Mouse (Mus musculus) ES-E14 (cell line): ENCODE data around the gene Adcy5. TPM values are rescaled to one million over a fixed set of nuclear protein-coding genes. Genes with fewer than 3 reads are reported as not detected.

ENCODE experiments used
- DNase-seq: peaks from one replicate; pipeline ENCODE4 v3.0.0-alpha.2; 2013; ENCODE audit warnings: low read depth, low spot score
- H3K27ac ChIP-seq: 2 replicates; pipeline ENCODE4 v1.5.1; 2012; ENCODE audit warnings: low read depth, mild to moderate bottlenecking, low read length, moderate library complexity, mixed read lengths; ENCODE audit not compliant: poor library complexity, insufficient read depth, severe bottlenecking
- H3K36me3 ChIP-seq: 2 replicates; pipeline ENCODE4 v1.6.1; 2012; ENCODE audit warnings: mild to moderate bottlenecking, low read length, moderate library complexity, mixed read lengths; ENCODE audit not compliant: control insufficient read depth, poor library complexity, insufficient read depth, severe bottlenecking
- H3K4me1 ChIP-seq, 2 experiments: fragments of 150-350 bp in 1 of 2; sonication (generic) in 1 of 2; 2 replicates each; pipeline ENCODE4 v1.6.1; 2012; ENCODE audit warnings: low read length in 2 of 2, mild to moderate bottlenecking in 1 of 2, mixed read lengths in 1 of 2; ENCODE audit not compliant: control insufficient read depth in 2 of 2, insufficient read depth in 2 of 2, poor library complexity in 1 of 2
- H3K4me3 ChIP-seq, 2 experiments: fragments of 150-350 bp in 1 of 2; sonication (generic) in 1 of 2; 2 replicates each; pipeline ENCODE4 v1.5.1; 2012; ENCODE audit warnings: low read length in 2 of 2, low read depth in 1 of 2, mild to moderate bottlenecking in 1 of 2, mixed read lengths in 1 of 2; ENCODE audit not compliant: insufficient read depth in 1 of 2, poor library complexity in 1 of 2, severe bottlenecking in 1 of 2
- H3K9ac ChIP-seq: 2 replicates; pipeline ENCODE4 v1.6.1; 2012; ENCODE audit warnings: low read depth, mild to moderate bottlenecking, low read length, mixed read lengths; ENCODE audit not compliant: poor library complexity, insufficient read depth, severe bottlenecking
- H3K9me3 ChIP-seq: fragments of 150-350 bp; sonication (generic); 2 replicates; pipeline ENCODE4 v1.6.1; 2012; ENCODE audit warnings: low read depth, mild to moderate bottlenecking, low read length; ENCODE audit not compliant: control insufficient read depth, insufficient read depth
- CHD2 ChIP-seq: IDR thresholded peaks from 2 replicates; pipeline ENCODE4 v1.6.1; 2014; ENCODE audit warnings: mild to moderate bottlenecking, low read depth, low read length, inconsistent platforms
- HCFC1 ChIP-seq: IDR thresholded peaks from 2 replicates; pipeline ENCODE4 v1.6.1; 2012; ENCODE audit warnings: low read length, inconsistent platforms, borderline replicate concordance; ENCODE audit not compliant: insufficient read depth
- MAFK ChIP-seq: IDR thresholded peaks from 2 replicates; pipeline ENCODE4 v1.6.1; 2014; ENCODE audit warnings: mild to moderate bottlenecking, low read depth, low read length, inconsistent platforms; ENCODE audit not compliant: insufficient read depth
- ZC3H11A ChIP-seq: IDR thresholded peaks from 2 replicates; pipeline ENCODE4 v1.6.1; 2012; ENCODE audit warnings: low read depth, mild to moderate bottlenecking, inconsistent platforms, low read length, borderline replicate concordance
- ZNF384 ChIP-seq: IDR thresholded peaks from 2 replicates; pipeline ENCODE4 v1.6.1; 2012; ENCODE audit warnings: low read depth, low read length, inconsistent platforms
- in situ Hi-C, 2 experiments: fragments of 600-800 bp; cut with MboI; formaldehyde crosslinking; loops; one replicate each; pipeline ENCODE4 v1.15.1; 2025; ENCODE audit warnings: low sequenced_read_pairs in 2 of 2, inconsistent platforms in 1 of 2; ENCODE audit not compliant: unreplicated experiment in 2 of 2
- total RNA-seq: library from RNA; depleted of rRNA; stranded (reverse); fragments of 300-350 nt; gene quantifications from 2 replicates; pipeline ENCODE4 v1.2.3, GENCODE M21; 2012

The Adcy5 gene
- total RNA-seq, 1 experiment, result 0.85 TPM

GRCm38 (mm10) chr16:35285821-35286220 lies 131.1 kb downstream of the Adcy5 start:
- Histone ChIP-seq H3K36me3 (no peaks in the 10 kb centered on the region), H3K27ac (no peak overlapping the region), H3K4me3 (no peak overlapping the region), H3K9ac (no peak overlapping the region), H3K4me1 (no peaks in the 10 kb centered on the region), H3K9me3 (no peaks in the 10 kb centered on the region)
- DNase-seq, result no peak
- in situ Hi-C loops, result no loop called here
- no peak for TF ChIP-seq CHD2

- H3K9me3 ChIP-seq, result no peaks in the 10 kb centered on the region
- no peaks in the 10 kb centered on the region for H3K4me1 ChIP-seq
- no peak for TF ChIP-seq CHD2
- no peak for TF ChIP-seq MAFK
- no peak for TF ChIP-seq HCFC1
- TF ChIP-seq ZC3H11A, result no peak
- no peak for TF ChIP-seq ZNF384
- no peak overlapping the region for H3K27ac ChIP-seq
- H3K36me3 ChIP-seq, result no peaks in the 10 kb centered on the region
- H3K4me3 ChIP-seq, result no peak overlapping the region
- H3K9ac ChIP-seq, result no peak overlapping the region
- DNase-seq, result no peak
- in situ Hi-C loops, result no loop called here
Measured at GRCm38 (mm10) chr16:35287244-35287643, 132.6 kb downstream of the Adcy5 start.

- TF ChIP-seq CHD2 (no peak), ZNF384 (no peak), HCFC1 (no peak), MAFK (no peak)
- H3K4me1 ChIP-seq, result no peaks in the 10 kb centered on the region
- in situ Hi-C loops, result no loop called here
- no peaks in the 10 kb centered on the region for H3K9me3 ChIP-seq
- H3K9ac ChIP-seq, result no peak overlapping the region
- no peak overlapping the region for H3K27ac ChIP-seq
- no peaks in the 10 kb centered on the region for H3K36me3 ChIP-seq
- H3K4me3 ChIP-seq, result no peak overlapping the region
- DNase-seq, result no peak
Measured at GRCm38 (mm10) chr16:35297786-35298185, 143.1 kb downstream of the Adcy5 start.

DNA sequence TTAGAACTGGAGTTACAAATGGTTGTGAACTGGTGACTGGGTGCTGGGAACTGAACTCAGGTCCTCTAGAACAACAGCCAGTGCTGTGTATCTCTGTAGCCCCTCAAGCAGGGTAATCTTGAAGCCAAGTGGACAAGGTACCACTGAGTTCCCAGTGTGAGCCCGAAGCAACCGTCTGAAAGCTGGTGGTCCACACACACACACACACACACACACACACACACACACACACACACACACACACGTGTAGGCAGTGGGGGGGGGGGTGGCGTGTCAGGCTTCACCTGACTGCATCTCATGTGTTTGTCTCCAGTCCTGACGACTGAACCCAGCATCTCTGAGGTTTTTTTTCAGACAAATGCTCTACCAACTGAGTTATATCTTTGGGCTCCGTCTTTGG lies 145.5 kb downstream of the Adcy5 start:
- Histone ChIP-seq H3K4me1 (no peaks in the 10 kb centered on the region), H3K9ac (no peak overlapping the region), H3K4me3 (no peak overlapping the region), H3K36me3 (no peaks in the 10 kb centered on the region), H3K27ac (no peak overlapping the region), H3K9me3 (no peaks in the 10 kb centered on the region)
- no peak for DNase-seq
- TF ChIP-seq HCFC1 (no peak), ZC3H11A (no peak), ZNF384 (no peak), CHD2 (no peak), MAFK (no peak)
- in situ Hi-C loops, result no loop called here

DNA sequence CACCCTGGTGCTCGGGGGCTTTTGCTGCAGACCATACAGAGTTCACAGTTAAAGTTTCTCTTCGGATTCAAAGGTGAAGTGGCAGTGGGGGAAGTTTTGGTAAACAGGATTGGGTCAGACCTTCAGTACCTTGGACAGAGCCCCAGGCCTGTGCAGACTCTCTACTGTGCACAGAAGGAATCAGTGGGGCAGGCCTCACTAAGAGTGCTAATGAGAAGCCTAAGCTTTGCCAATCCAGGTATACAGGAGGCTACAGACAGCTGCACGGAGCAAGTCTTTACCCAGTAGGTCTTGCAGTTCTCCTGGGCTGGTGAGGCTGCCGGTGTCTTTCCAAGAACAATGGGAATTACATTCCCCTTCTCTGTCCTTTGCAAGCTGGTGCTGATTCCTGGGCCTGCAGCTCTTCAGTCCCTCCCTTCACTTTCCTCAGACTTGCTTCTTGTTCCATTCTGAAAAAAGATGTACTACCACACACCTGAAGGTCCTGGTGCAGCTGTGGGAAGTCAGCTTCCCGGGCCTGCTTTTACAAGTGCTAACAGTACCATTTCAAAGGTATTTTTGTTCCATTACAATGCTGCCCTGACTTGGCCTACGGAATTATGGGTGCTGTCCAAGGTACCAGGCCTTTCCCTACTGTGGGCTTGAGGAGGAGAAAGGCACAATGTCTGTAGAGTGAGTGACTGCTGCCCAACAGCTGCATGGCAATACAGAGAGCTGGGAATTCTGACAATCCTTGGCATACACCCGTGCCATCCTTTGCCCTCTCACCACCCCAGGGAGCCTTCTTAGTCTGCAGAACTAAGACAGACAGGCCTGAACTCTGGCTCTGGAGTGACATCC lies 148.0 kb downstream of the Adcy5 start:
- H3K4me3 ChIP-seq, result no peak overlapping the region

More for the DNA sequence above, 148.0 kb downstream of the Adcy5 start:
- TF ChIP-seq MAFK (no peak), HCFC1 (0 out of 2 replicates have a peak, but pooled peaks have one; percentile 25), ZNF384 (no peak)
- Histone ChIP-seq H3K9ac (no peak overlapping the region), H3K4me1 (no peaks in the 10 kb centered on the region), H3K27ac (no peak overlapping the region), H3K36me3 (no peaks in the 10 kb centered on the region), H3K9me3 (no peaks in the 10 kb centered on the region)
- DNase-seq, result peak; percentile 52
- in situ Hi-C loops, result no loop called here
